In the genomic region with DNA sequence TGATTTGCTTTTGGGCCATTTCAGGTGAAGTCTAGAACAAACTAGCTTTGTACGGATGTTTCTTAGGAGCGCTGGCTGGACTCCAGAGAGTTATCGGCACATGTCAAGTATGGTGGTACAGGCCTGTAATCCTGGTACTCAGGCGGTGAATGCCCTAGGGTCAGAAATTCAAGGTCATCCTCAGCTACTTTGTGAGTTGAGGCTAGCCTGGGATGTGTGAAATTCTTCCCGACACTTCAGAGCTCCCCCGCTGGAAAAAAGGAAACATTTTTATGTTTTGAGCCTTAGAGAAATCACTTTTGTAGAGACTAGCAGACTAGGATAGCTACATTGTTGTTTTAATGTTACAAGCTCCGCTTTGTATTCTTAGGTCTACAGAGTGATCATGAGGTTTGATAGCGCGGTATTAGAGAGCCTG, we compare ENCODE assay signal across 7 mouse cellular contexts. TPM values are rescaled to one million over a fixed set of nuclear protein-coding genes. Genes with fewer than 3 reads are reported as not detected.
A peak's percentile ranks its signal among the peaks of the same experiment; 100 is the strongest.
DNase-seq lines count a peak whose midpoint lies in the region; ATAC-seq and TF ChIP-seq lines count a peak whose summit lies in the region.

No protein-coding gene starts in this region.

- H3K27me3 ChIP-seq in C2C12 (ENCODE audit: control insufficient read depth, insufficient read depth, insufficient read length): no peaks in the 10 kb centered on the region
- no peaks in the 10 kb centered on the region for H3K27me3 ChIP-seq in forebrain, embryonic 11.5 days (ENCODE audit: control insufficient read depth, insufficient read depth, low read length)
- H3K27me3 ChIP-seq in kidney, postnatal 0 days (ENCODE audit: insufficient read depth, low read length): no peaks in the 10 kb centered on the region
- H3K27me3 ChIP-seq in stomach, embryonic 14.5 days (ENCODE audit: control insufficient read depth, insufficient read depth, low read length): no peaks in the 10 kb centered on the region

- peak; percentile 58 for DNase-seq in ES-CJ7 (ENCODE audit: low read depth, low spot score)
- DNase-seq in forebrain, embryonic 11.5 days (ENCODE audit: low spot score): no peak
- DNase-seq in kidney, postnatal 0 days (ENCODE audit: low spot score): no peak
- DNase-seq in frontal cortex, postnatal 10 days (ENCODE audit: low spot score in 2 of 2): no peak
- no peak for DNase-seq in left cerebral cortex, postnatal 36 days (ENCODE audit: low spot score in 2 of 2)

- H3K4me3 ChIP-seq in C2C12 (ENCODE audit: insufficient read depth, poor library complexity, severe bottlenecking): peak overlapping the region; percentile 71
- H3K4me3 ChIP-seq in forebrain, embryonic 11.5 days (ENCODE audit: low read depth, low read length): peak overlapping the region; percentile 68
- peak overlapping the region; percentile 53 for H3K4me3 ChIP-seq in kidney, postnatal 0 days (replicated peaks; ENCODE audit: low read depth, low read length)
- peak overlapping the region; percentile 70 for H3K4me3 ChIP-seq in stomach, embryonic 14.5 days (ENCODE audit: low read depth, low read length)

- peaks cover 59% of the 10 kb centered on the region for H3K79me2 ChIP-seq in C2C12 (ENCODE audit: control insufficient read depth, insufficient read depth)

- WGBS in forebrain, embryonic 11.5 days: 91% methylated on average over 9 of the region's 9 CpGs
- WGBS in kidney, postnatal 0 days: 90% methylated on average over 9 of the region's 9 CpGs
- WGBS in stomach, embryonic 14.5 days: 84% methylated on average over 9 of the region's 9 CpGs

- peaks cover 17% of the 10 kb centered on the region for H3K36me3 ChIP-seq in C2C12 (ENCODE audit: control insufficient read depth, insufficient read depth)
- H3K36me3 ChIP-seq in forebrain, embryonic 11.5 days (ENCODE audit: control insufficient read depth, insufficient read depth, low read length): no peaks in the 10 kb centered on the region
- no peaks in the 10 kb centered on the region for H3K36me3 ChIP-seq in kidney, postnatal 0 days (ENCODE audit: insufficient read depth, low read length)
- no peaks in the 10 kb centered on the region for H3K36me3 ChIP-seq in stomach, embryonic 14.5 days (ENCODE audit: control insufficient read depth, insufficient read depth, low read length)

- no peak overlapping the region for H3K27ac ChIP-seq in forebrain, embryonic 11.5 days (ENCODE audit: low read depth, low read length)
- no peak overlapping the region for H3K27ac ChIP-seq in kidney, postnatal 0 days
- H3K27ac ChIP-seq in stomach, embryonic 14.5 days (ENCODE audit: low read length): no peak overlapping the region

- intact Hi-C loops in left cerebral cortex, postnatal 36 days (cut with DNase I): no loop called here

- H3K79me3 ChIP-seq in C2C12 (ENCODE audit: low read depth): peaks cover 45% of the 10 kb centered on the region

- H3K4me2 ChIP-seq in forebrain, embryonic 11.5 days (ENCODE audit: low read depth, low read length, severe bottlenecking): peak overlapping the region; percentile 58
- H3K4me2 ChIP-seq in kidney, postnatal 0 days (ENCODE audit: low read length): peak overlapping the region; percentile 76
- peak overlapping the region; percentile 86 for H3K4me2 ChIP-seq in stomach, embryonic 14.5 days (replicated peaks; ENCODE audit: low read depth, low read length)

- peaks cover 7% of the 10 kb centered on the region; the same call in 1 of the 2 replicates for H3K4me1 ChIP-seq in forebrain, embryonic 11.5 days (replicated peaks; ENCODE audit: control insufficient read depth, insufficient read depth, low read length)
- peaks cover 12% of the 10 kb centered on the region; the same call in 1 of the 2 replicates for H3K4me1 ChIP-seq in kidney, postnatal 0 days (replicated peaks; ENCODE audit: insufficient read depth, low read length)
- H3K4me1 ChIP-seq in stomach, embryonic 14.5 days (ENCODE audit: control insufficient read depth, insufficient read depth, low read length): 0 out of 2 replicates have a peak, but pooled peaks cover 9% of the 10 kb centered on the region

- peak overlapping the region; percentile 53 for H3ac ChIP-seq in C2C12 (ENCODE audit: control insufficient read depth, insufficient read length, low read depth)

- H3K9me3 ChIP-seq in forebrain, embryonic 11.5 days (ENCODE audit: control insufficient read depth, low read length): no peaks in the 10 kb centered on the region
- H3K9me3 ChIP-seq in kidney, postnatal 0 days (replicated peaks; ENCODE audit: low read length): no peaks in the 10 kb centered on the region
- no peaks in the 10 kb centered on the region for H3K9me3 ChIP-seq in stomach, embryonic 14.5 days (ENCODE audit: control insufficient read depth, low read depth, low read length)

- no peak for ATAC-seq in forebrain, embryonic 11.5 days (replicated peaks; ENCODE audit: low FRiP score)
- no peak for ATAC-seq in kidney, postnatal 0 days (replicated peaks; ENCODE audit: low FRiP score, low read depth)
- ATAC-seq in stomach, embryonic 14.5 days (ENCODE audit: insufficient number of reproducible peaks, insufficient read depth, low FRiP score, low read depth): no peak

- H3K9ac ChIP-seq in forebrain, embryonic 11.5 days (ENCODE audit: low read length): peak overlapping the region; percentile 69; the same call in 1 of the 2 replicates
- no peak overlapping the region for H3K9ac ChIP-seq in kidney, postnatal 0 days (ENCODE audit: low read depth, low read length)
- no peak overlapping the region for H3K9ac ChIP-seq in stomach, embryonic 14.5 days (replicated peaks; ENCODE audit: low read depth, low read length)

- no peak for TF ChIP-seq CTCF in C2C12 (IDR thresholded peaks at IDR 0.05; ENCODE audit: control insufficient read depth, insufficient read depth, insufficient read length)
- TF ChIP-seq CTCF in kidney, postnatal 0 days (IDR thresholded peaks at IDR 0.05; ENCODE audit: low read depth): no peak

TF ChIP-seq in C2C12, 6 proteins besides CTCF, POLR2A, EP300 and RAD21:
- no peak for TF ChIP-seq USF1 (IDR thresholded peaks at IDR 0.05; ENCODE audit: low read depth)
- no peak for TF ChIP-seq FOSL1 (IDR thresholded peaks at IDR 0.05; ENCODE audit: insufficient read depth, low read length, poor library complexity, severe bottlenecking)
- TF ChIP-seq MYOG (IDR thresholded peaks at IDR 0.05; ENCODE audit: control insufficient read depth, extremely low read depth, insufficient read length): no peak
- TF ChIP-seq CEBPB (IDR thresholded peaks at IDR 0.05; ENCODE audit: low read depth): no peak
TF ChIP-seq in C2C12: peak in this region for 0.

RNA-seq across cellular contexts. Expression of gene Sugt1, which starts 1.1 kb away (rescaled TPM):
- polyA plus RNA-seq in C2C12 (2012; fragmentation: generic; extraction: Trizol): 68.8 TPM
- polyA plus RNA-seq in forebrain, embryonic 11.5 days (2014; fragmentation: Nextera tagmentation; extraction: Ambion mirVana): 149 and 150 TPM in 2 replicates
- 119 and 122 TPM in 2 replicates for polyA plus RNA-seq in kidney, postnatal 0 days (2015; fragmentation: Nextera tagmentation; extraction: Ambion mirVana)
- polyA plus RNA-seq in stomach, embryonic 14.5 days (2014; fragmentation: Nextera tagmentation; extraction: Ambion mirVana): 121 and 127 TPM in 2 replicates
- 10 to 100 TPM; 83.0 to 91.4 TPM for total RNA-seq in left cerebral cortex, postnatal 36 days (2021)
